Mouse (Mus musculus) G1E (cell line): Measurements from ENCODE around the gene Fxyd4. TPM values are rescaled to one million over a fixed set of nuclear protein-coding genes. Genes with fewer than 3 reads are reported as not detected.

Source experiments
- ATAC-seq: 2 replicates; pipeline ENCODE4 v1.8.0; 2016; ENCODE audit warnings: mild to moderate bottlenecking; ENCODE audit not compliant: insufficient number of reproducible peaks, poor library complexity, low FRiP score, severe bottlenecking; ENCODE audit errors: extremely low read depth
- DNase-seq: peaks from one replicate; pipeline ENCODE4 v3.0.0; 2012; ENCODE audit warnings: low spot score
- H3K27me3 ChIP-seq: 2 replicates; pipeline ENCODE4 v1.6.1; 2012; ENCODE audit warnings: mild to moderate bottlenecking, low read length, inconsistent platforms; ENCODE audit not compliant: insufficient read depth
- H3K36me3 ChIP-seq: replicated peaks from 2 replicates; pipeline ENCODE3; 2012; ENCODE audit warnings: mild to moderate bottlenecking, inconsistent platforms
- H3K4me1 ChIP-seq: 2 replicates; pipeline ENCODE4 v1.6.1; 2012; ENCODE audit warnings: low read depth, low read length, inconsistent platforms, mixed read lengths; ENCODE audit not compliant: insufficient read depth
- H3K4me3 ChIP-seq: 2 replicates; pipeline ENCODE4 v1.5.1; 2012; ENCODE audit warnings: low read depth, mild to moderate bottlenecking, inconsistent platforms, low read length, moderate library complexity, mixed read lengths
- H3K9me3 ChIP-seq: replicated peaks from 2 replicates; pipeline ENCODE4 v1.6.1; 2012; ENCODE audit warnings: inconsistent platforms
- CTCF ChIP-seq: IDR thresholded peaks from 2 replicates; pipeline ENCODE4 v1.5.1; 2012; ENCODE audit warnings: low read depth, low read length, inconsistent platforms, mixed read lengths
- GATA1 ChIP-seq: IDR thresholded peaks from 2 replicates; pipeline ENCODE4 v1.6.1; 2012; ENCODE audit warnings: borderline replicate concordance, low read length, inconsistent platforms, mixed read lengths
- GATA2 ChIP-seq: IDR thresholded peaks from 2 replicates; pipeline ENCODE4 v1.6.1; 2012; ENCODE audit warnings: low read depth, low read length, inconsistent platforms, borderline replicate concordance
- POLR2AphosphoS5 ChIP-seq: IDR thresholded peaks from 2 replicates; pipeline ENCODE4 v1.6.1; 2012; ENCODE audit warnings: low read depth, low read length, inconsistent platforms; ENCODE audit not compliant: insufficient replicate concordance
- TAL1 ChIP-seq: conservative IDR thresholded peaks from 2 replicates; pipeline ENCODE4 v1.6.1; 2012; ENCODE audit warnings: low read depth, low read length, inconsistent platforms, mixed read lengths
- polyA plus RNA-seq: library from polyadenylated mRNA; stranded (reverse); fragments of >175 nt; gene quantifications from 2 replicates; pipeline ENCODE4 v1.2.3, GENCODE M21; 2012
- total RNA-seq, 2 experiments: library from RNA; stranded (forward) in 1 of 2; stranded (reverse) in 1 of 2; fragments of 200-1000 nt in 1 of 2; fragments of >200 nt in 1 of 2; fragmentation: Nextera tagmentation in 1 of 2; gene quantifications; 2 replicates each; pipeline ENCODE4 v1.2.3; 2014 to 2017

Fxyd4 gene
- total and polyA plus RNA-seq, 3 experiments, result not detected

GRCm38 (mm10) chr6:117920659-117921640 lies 16.5 kb downstream of the Fxyd4 start:
- DNase-seq (no peak), ATAC-seq (0 out of 2 replicates have a peak, but pooled peaks have one; percentile 12)
- H3K27me3 ChIP-seq, result no peaks in the 10 kb centered on the region
- H3K4me3 ChIP-seq, result no peak overlapping the region
- TF ChIP-seq CTCF (peak; percentile 73), TAL1 (no peak)
- peaks cover 49% of the 10 kb centered on the region for H3K4me1 ChIP-seq
- peaks cover 66% of the 10 kb centered on the region for H3K36me3 ChIP-seq
- no peaks in the 10 kb centered on the region for H3K9me3 ChIP-seq

- no peaks in the 10 kb centered on the region for H3K9me3 ChIP-seq
- ATAC-seq (no peak), DNase-seq (no peak)
- H3K4me1 ChIP-seq, result peaks cover 58% of the 10 kb centered on the region
- no peaks in the 10 kb centered on the region for H3K27me3 ChIP-seq
- H3K36me3 ChIP-seq, result peaks cover 66% of the 10 kb centered on the region
- 0 out of 2 replicates have a peak, but pooled peaks have one; percentile 53 for TF ChIP-seq POLR2AphosphoS5
- TF ChIP-seq TAL1, result no peak
- peak overlapping the region; percentile 77 for H3K4me3 ChIP-seq
Observed at GRCm38 (mm10) chr6:117918043-117918442, 19.4 kb downstream of the Fxyd4 start.

DNA sequence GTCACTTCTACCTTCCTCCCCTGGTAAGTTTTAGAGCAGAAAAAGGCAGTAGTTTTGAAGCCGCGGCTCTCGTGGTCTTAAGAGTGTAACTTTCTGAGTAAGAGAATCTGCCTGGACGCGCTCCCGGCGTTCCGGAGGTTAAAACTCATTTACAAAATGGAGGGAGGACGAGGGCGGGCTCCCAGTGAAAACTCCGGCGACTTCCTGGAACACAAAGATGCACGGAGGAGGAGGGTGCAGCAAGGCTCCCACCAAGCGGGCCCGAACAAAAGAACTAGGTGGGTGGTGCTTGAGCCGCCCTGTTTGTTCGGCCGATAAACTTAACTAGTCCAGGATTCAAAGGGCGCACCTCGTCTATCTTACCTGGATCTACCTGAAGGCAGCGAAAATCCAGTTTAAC lies 19.9 kb downstream of the Fxyd4 start:
- H3K9me3 ChIP-seq, result no peaks in the 10 kb centered on the region
- ATAC-seq, result peak; percentile 35; the same call in 1 of the 2 replicates
- TF ChIP-seq GATA2 (no peak), CTCF (no peak), POLR2AphosphoS5 (no peak), GATA1 (no peak), TAL1 (no peak)
- no peaks in the 10 kb centered on the region for H3K27me3 ChIP-seq
- H3K4me1 ChIP-seq, result peaks cover 57% of the 10 kb centered on the region
- H3K4me3 ChIP-seq, result peak overlapping the region; percentile 77
- H3K36me3 ChIP-seq, result peaks cover 64% of the 10 kb centered on the region
- DNase-seq, result peak; percentile 50

GRCm38 (mm10) chr6:117916737-117917426 lies 20.6 kb downstream of the Fxyd4 start:
- DNase-seq (peak; percentile 85), ATAC-seq (peak; percentile 84)
- Histone ChIP-seq H3K36me3 (peaks cover 60% of the 10 kb centered on the region), H3K4me1 (peaks cover 59% of the 10 kb centered on the region), H3K9me3 (no peaks in the 10 kb centered on the region), H3K4me3 (peak overlapping the region; percentile 77), H3K27me3 (no peaks in the 10 kb centered on the region)
- no peak for TF ChIP-seq GATA1
- TF ChIP-seq TAL1, result no peak
- TF ChIP-seq GATA2, result no peak
- no peak for TF ChIP-seq CTCF
- TF ChIP-seq POLR2AphosphoS5, result no peak

DNA sequence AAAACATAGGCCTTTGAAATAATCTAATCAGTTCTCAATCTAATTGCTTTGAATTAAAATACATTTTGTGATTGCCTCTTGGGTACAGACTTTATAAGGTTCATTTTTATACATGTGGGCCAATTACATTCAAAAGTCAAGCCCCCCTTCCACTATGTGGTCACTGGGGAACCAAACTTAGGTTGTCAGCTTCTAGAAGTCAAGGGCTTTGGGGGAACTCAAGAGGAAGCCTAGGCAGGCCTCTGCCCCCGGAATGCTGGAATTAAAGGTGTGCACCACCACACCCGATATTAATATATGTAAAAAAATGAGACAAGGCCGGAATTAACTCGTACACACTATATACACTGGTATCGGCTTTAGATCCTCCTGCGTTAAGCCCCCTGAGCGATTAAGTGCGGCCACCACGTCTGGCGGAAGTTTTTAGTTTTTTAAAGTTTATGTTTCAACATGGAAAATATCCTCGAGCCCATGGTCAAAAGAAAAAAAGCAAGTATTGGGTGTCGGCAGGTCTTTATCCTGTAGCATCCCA lies 21.2 kb downstream of the Fxyd4 start:
- Histone ChIP-seq H3K27me3 (no peaks in the 10 kb centered on the region), H3K36me3 (peaks cover 54% of the 10 kb centered on the region), H3K4me3 (peak overlapping the region; percentile 77), H3K9me3 (no peaks in the 10 kb centered on the region), H3K4me1 (peaks cover 54% of the 10 kb centered on the region)
- no peak for DNase-seq
- TF ChIP-seq POLR2AphosphoS5 (no peak), GATA1 (no peak), GATA2 (no peak), TAL1 (no peak), CTCF (no peak)
- no peak for ATAC-seq

- peaks cover 49% of the 10 kb centered on the region for H3K4me1 ChIP-seq
- ATAC-seq (no peak), DNase-seq (no peak)
- H3K27me3 ChIP-seq, result no peaks in the 10 kb centered on the region
- H3K4me3 ChIP-seq, result peak overlapping the region; percentile 20; the same call in 1 of the 2 replicates
- TF ChIP-seq CTCF (no peak), GATA1 (no peak), TAL1 (no peak), POLR2AphosphoS5 (no peak), GATA2 (no peak)
- peaks cover 48% of the 10 kb centered on the region for H3K36me3 ChIP-seq
- H3K9me3 ChIP-seq, result no peaks in the 10 kb centered on the region
Observed at GRCm38 (mm10) chr6:117914541-117914940, 23.0 kb downstream of the Fxyd4 start.
